27 mouse cellular contexts compared by ENCODE assay signal in genomic region chr11:104445044-104445443, GRCm38 (mm10). TPM values are rescaled to one million over a fixed set of nuclear protein-coding genes. Genes with fewer than 3 reads are reported as not detected.
A peak's percentile ranks its signal among the peaks of the same experiment; 100 is the strongest.
DNase-seq lines count a peak whose midpoint lies in the region; ATAC-seq and TF ChIP-seq lines count a peak whose summit lies in the region.
"Had no signal": no experiment of that assay in that cellular context is flagged by ENCODE, and none has a peak within 500 bp of the region (broad histone marks: within the 10 kb centered on the region; RNA-seq: fewer than 3 reads in every experiment).

No protein-coding gene starts in this region.

- no peaks in the 10 kb centered on the region for H3K27me3 ChIP-seq in midbrain, embryonic 11.5 days (ENCODE audit: control insufficient read depth, insufficient read depth, low read length)
- no peaks in the 10 kb centered on the region for H3K27me3 ChIP-seq in midbrain, embryonic 15.5 days (replicated peaks)
- H3K27me3 ChIP-seq: CH12.LX; embryonic facial prominence, embryonic 13.5 days; embryonic facial prominence, embryonic 15.5 days; forebrain, embryonic 12.5 days; Patski had no signal

- no peaks in the 10 kb centered on the region for H3K36me3 ChIP-seq in midbrain, embryonic 11.5 days (ENCODE audit: control insufficient read depth, insufficient read depth, low read length)
- H3K36me3 ChIP-seq in midbrain, embryonic 15.5 days (replicated peaks), result no peaks in the 10 kb centered on the region
- H3K36me3 ChIP-seq: embryonic facial prominence, embryonic 15.5 days; forebrain, embryonic 12.5 days had no signal

- H3K27ac ChIP-seq in gastrocnemius, adult 2 months, result peak overlapping the region; percentile 13; the same call in 1 of the 2 replicates
- no peak overlapping the region for H3K27ac ChIP-seq in midbrain, embryonic 11.5 days (ENCODE audit: low read depth, low read length)
- no peak overlapping the region for H3K27ac ChIP-seq in midbrain, embryonic 15.5 days
- H3K27ac ChIP-seq: embryonic facial prominence, embryonic 13.5 days; embryonic facial prominence, embryonic 15.5 days; forebrain, embryonic 10.5 days; forebrain, embryonic 12.5 days had no signal

- DNase-seq in gastrocnemius, adult 2 months, result no peak
- DNase-seq in gastrocnemius, postnatal 10 days, result no peak
- DNase-seq in layer of hippocampus, postnatal 10 days (ENCODE audit: low spot score in 2 of 2), result peak; percentile 28 to 37
- no peak for DNase-seq in layer of hippocampus, adult 9-11 months
- peak; percentile 49 for DNase-seq in midbrain, embryonic 11.5 days (ENCODE audit: low spot score, missing footprints)
- DNase-seq in cerebellum, postnatal 4 days (ENCODE audit: low spot score in 2 of 2), result no peak
- DNase-seq: adrenal gland, adult 8-10 months; adrenal gland, postnatal 14 days; adrenal gland, postnatal 36 days; B cell, adult 2 months; cerebellum, adult 11-12 months; cerebellum, adult 2 months; cerebellum, adult 9-10 months; cerebellum, postnatal 10 days; embryo, embryonic 11 days had no signal

- H3K4me3 ChIP-seq in gastrocnemius, adult 2 months, result no peak overlapping the region
- H3K4me3 ChIP-seq in midbrain, embryonic 11.5 days (ENCODE audit: low read depth, low read length), result no peak overlapping the region
- H3K4me3 ChIP-seq in midbrain, embryonic 15.5 days, result no peak overlapping the region
- H3K4me3 ChIP-seq: embryonic facial prominence, embryonic 13.5 days; embryonic facial prominence, embryonic 15.5 days; erythroblast, embryonic 14.5 days; forebrain, embryonic 10.5 days; forebrain, embryonic 12.5 days had no signal

- no peak overlapping the region for H3K9ac ChIP-seq in midbrain, embryonic 11.5 days (ENCODE audit: low read length)
- H3K9ac ChIP-seq in midbrain, embryonic 15.5 days, result no peak overlapping the region
- H3K9ac ChIP-seq: embryonic facial prominence, embryonic 13.5 days; embryonic facial prominence, embryonic 15.5 days; forebrain, embryonic 12.5 days had no signal

- ATAC-seq in midbrain, embryonic 11.5 days (ENCODE audit: low FRiP score), result no peak
- ATAC-seq in midbrain, embryonic 15.5 days (replicated peaks), result no peak
- ATAC-seq: activated CD4-positive, CD25-positive, alpha-beta regulatory T cell, adult 4 months; CD4-positive, CD25-positive, alpha-beta regulatory T cell, adult 4 months; forebrain, embryonic 14.5 days; forebrain, embryonic 16.5 days; Patski had no signal

- peaks cover 2% of the 10 kb centered on the region; the same call in 1 of the 2 replicates for H3K4me1 ChIP-seq in midbrain, embryonic 11.5 days (ENCODE audit: control insufficient read depth, insufficient read depth, low read length)
- peaks cover 7% of the 10 kb centered on the region for H3K4me1 ChIP-seq in midbrain, embryonic 15.5 days
- H3K4me1 ChIP-seq: embryonic facial prominence, embryonic 13.5 days had no signal

- no peak overlapping the region for H3K4me2 ChIP-seq in midbrain, embryonic 11.5 days
- H3K4me2 ChIP-seq in midbrain, embryonic 15.5 days, result no peak overlapping the region
- H3K4me2 ChIP-seq: embryonic facial prominence, embryonic 13.5 days; embryonic facial prominence, embryonic 15.5 days; forebrain, embryonic 12.5 days had no signal

- TF ChIP-seq CTCF in gastrocnemius, adult 2 months (IDR thresholded peaks at IDR 0.05), result no peak

- WGBS in midbrain, embryonic 11.5 days, result 97% methylated on average over 1 of the region's 1 CpGs
- 100% methylated on average over 1 of the region's 1 CpGs for WGBS in midbrain, embryonic 15.5 days

- H3K9me3 ChIP-seq in midbrain, embryonic 11.5 days (ENCODE audit: control insufficient read depth, low read length), result no peaks in the 10 kb centered on the region
- H3K9me3 ChIP-seq in midbrain, embryonic 15.5 days, result no peaks in the 10 kb centered on the region
- H3K9me3 ChIP-seq: embryonic facial prominence, embryonic 13.5 days; embryonic facial prominence, embryonic 15.5 days; forebrain, embryonic 10.5 days; forebrain, embryonic 12.5 days had no signal

- intact Hi-C loops in gastrocnemius, adult 2 months (cut with DNase I), result no loop called here

RNA-seq across cellular contexts. Expression of gene Kansl1, which starts 23.6 kb away (rescaled TPM):
- total RNA-seq in gastrocnemius, adult 2 months (2021), result 10 to 100 TPM; 19.8 to 20.2 TPM
- 10 to 100 TPM; 22.7 to 28.9 TPM for total RNA-seq in gastrocnemius, postnatal 10 days (2021)
- total RNA-seq in layer of hippocampus, postnatal 10 days (2021), result 10 to 100 TPM; 60.1 to 62.7 TPM
- polyA plus RNA-seq in midbrain, embryonic 11.5 days (2014; fragmentation: Nextera tagmentation; extraction: Ambion mirVana), result 31.7 and 32.9 TPM in 2 replicates
- polyA plus RNA-seq in midbrain, embryonic 15.5 days (2015; fragmentation: Nextera tagmentation; extraction: Ambion mirVana), result 31.0 and 31.1 TPM in 2 replicates

Comparison
In these comparisons a context has a peak if more than half of its experiments do, and no peak if none do; other contexts are left out.
1. DNase-seq: peak in layer of hippocampus, postnatal 10 days (2 of 2) and midbrain, embryonic 11.5 days (single experiment); none in gastrocnemius, adult 2 months (single experiment), gastrocnemius, postnatal 10 days (single experiment), layer of hippocampus, adult 9-11 months (single experiment) and cerebellum, postnatal 4 days (0 of 2).